Mouse (Mus musculus): ENCODE data around the gene Dnajc11.

The Dnajc11 gene

GRCm38 (mm10) chr4:151934215-151934572 is 703 bp downstream of the Dnajc11 start:
- DNase-seq: no peak

- no peak for DNase-seq
Measured at GRCm38 (mm10) chr4:151937441-151937840, 4.0 kb downstream of the Dnajc11 start.

- DNase-seq: no peak
Measured at GRCm38 (mm10) chr4:151938089-151938488, 4.6 kb downstream of the Dnajc11 start.

GRCm38 (mm10) chr4:151946211-151946610 is 12.7 kb downstream of the Dnajc11 start:
- DNase-seq: no peak

- no peak for DNase-seq
Measured at GRCm38 (mm10) chr4:151948497-151949471, 15.3 kb downstream of the Dnajc11 start.

GRCm38 (mm10) chr4:151953209-151953608 is 19.7 kb downstream of the Dnajc11 start:
- DNase-seq: no peak

- DNase-seq: no peak
Measured at GRCm38 (mm10) chr4:151955791-151956190, 22.3 kb downstream of the Dnajc11 start.

- DNase-seq: no peak
Measured at GRCm38 (mm10) chr4:151957584-151958315, 24.3 kb downstream of the Dnajc11 start.

- no peak for DNase-seq
Measured at GRCm38 (mm10) chr4:151959849-151960512, 26.5 kb downstream of the Dnajc11 start.

- DNase-seq: no peak
Measured at GRCm38 (mm10) chr4:151960513-151960854, 27.0 kb downstream of the Dnajc11 start.

GRCm38 (mm10) chr4:151962817-151963216 is 29.3 kb downstream of the Dnajc11 start:
- DNase-seq: no peak

GRCm38 (mm10) chr4:151968204-151968921 is 34.9 kb downstream of the Dnajc11 start:
- no peak for DNase-seq

- no peak for DNase-seq
Measured at GRCm38 (mm10) chr4:151972221-151972967, 38.9 kb downstream of the Dnajc11 start.

GRCm38 (mm10) chr4:151975441-151975840 is 42.0 kb downstream of the Dnajc11 start:
- DNase-seq: no peak

- peak; percentile 83 for DNase-seq
Measured at GRCm38 (mm10) chr4:151977748-151978147, 44.3 kb downstream of the Dnajc11 start.

- DNase-seq: no peak
Measured at GRCm38 (mm10) chr4:151980699-151981098, 47.2 kb downstream of the Dnajc11 start.

GRCm38 (mm10) chr4:151981363-151981762 is 47.9 kb downstream of the Dnajc11 start:
- DNase-seq: peak; percentile 83

- no peak for DNase-seq
Measured at GRCm38 (mm10) chr4:151983043-151983442, 49.6 kb downstream of the Dnajc11 start.

GRCm38 (mm10) chr4:151983560-151983959 is 50.1 kb downstream of the Dnajc11 start:
- DNase-seq: no peak

- DNase-seq: no peak
Measured at GRCm38 (mm10) chr4:151985886-151986285, 52.4 kb downstream of the Dnajc11 start.

- no peak for DNase-seq
Measured at GRCm38 (mm10) chr4:151986650-151987049, 53.2 kb downstream of the Dnajc11 start.

GRCm38 (mm10) chr4:151988014-151988341 is 54.5 kb downstream of the Dnajc11 start:
- no peak for DNase-seq
